Mouse (Mus musculus) G1E (cell line): Measurements from ENCODE around the gene Il17rc. TPM values are rescaled to one million over a fixed set of nuclear protein-coding genes. Genes with fewer than 3 reads are reported as not detected.

Experiments used
- ATAC-seq: 2 replicates; pipeline ENCODE4 v1.8.0; 2016; ENCODE audit warnings: mild to moderate bottlenecking; ENCODE audit not compliant: insufficient number of reproducible peaks, poor library complexity, low FRiP score, severe bottlenecking; ENCODE audit errors: extremely low read depth
- DNase-seq: peaks from one replicate; pipeline ENCODE4 v3.0.0; 2012; ENCODE audit warnings: low spot score
- H3K27me3 ChIP-seq: 2 replicates; pipeline ENCODE4 v1.6.1; 2012; ENCODE audit warnings: mild to moderate bottlenecking, low read length, inconsistent platforms; ENCODE audit not compliant: insufficient read depth
- H3K36me3 ChIP-seq: replicated peaks from 2 replicates; pipeline ENCODE3; 2012; ENCODE audit warnings: mild to moderate bottlenecking, inconsistent platforms
- H3K4me1 ChIP-seq: 2 replicates; pipeline ENCODE4 v1.6.1; 2012; ENCODE audit warnings: low read depth, low read length, inconsistent platforms, mixed read lengths; ENCODE audit not compliant: insufficient read depth
- H3K4me3 ChIP-seq: 2 replicates; pipeline ENCODE4 v1.5.1; 2012; ENCODE audit warnings: low read depth, mild to moderate bottlenecking, inconsistent platforms, low read length, moderate library complexity, mixed read lengths
- H3K9me3 ChIP-seq: replicated peaks from 2 replicates; pipeline ENCODE4 v1.6.1; 2012; ENCODE audit warnings: inconsistent platforms
- CTCF ChIP-seq: IDR thresholded peaks from 2 replicates; pipeline ENCODE4 v1.5.1; 2012; ENCODE audit warnings: low read depth, low read length, inconsistent platforms, mixed read lengths
- GATA1 ChIP-seq: IDR thresholded peaks from 2 replicates; pipeline ENCODE4 v1.6.1; 2012; ENCODE audit warnings: borderline replicate concordance, low read length, inconsistent platforms, mixed read lengths
- GATA2 ChIP-seq: IDR thresholded peaks from 2 replicates; pipeline ENCODE4 v1.6.1; 2012; ENCODE audit warnings: low read depth, low read length, inconsistent platforms, borderline replicate concordance
- POLR2AphosphoS5 ChIP-seq: IDR thresholded peaks from 2 replicates; pipeline ENCODE4 v1.6.1; 2012; ENCODE audit warnings: low read depth, low read length, inconsistent platforms; ENCODE audit not compliant: insufficient replicate concordance
- TAL1 ChIP-seq: conservative IDR thresholded peaks from 2 replicates; pipeline ENCODE4 v1.6.1; 2012; ENCODE audit warnings: low read depth, low read length, inconsistent platforms, mixed read lengths
- polyA plus RNA-seq: library from polyadenylated mRNA; stranded (reverse); fragments of >175 nt; gene quantifications from 2 replicates; pipeline ENCODE4 v1.2.3, GENCODE M21; 2012
- total RNA-seq, 2 experiments: library from RNA; stranded (forward) in 1 of 2; stranded (reverse) in 1 of 2; fragments of 200-1000 nt in 1 of 2; fragments of >200 nt in 1 of 2; fragmentation: Nextera tagmentation in 1 of 2; gene quantifications; 2 replicates each; pipeline ENCODE4 v1.2.3; 2014 to 2017

The Il17rc gene
- total and polyA plus RNA-seq, 3 experiments, result 0.07 TPM; not detected in 2

DNA sequence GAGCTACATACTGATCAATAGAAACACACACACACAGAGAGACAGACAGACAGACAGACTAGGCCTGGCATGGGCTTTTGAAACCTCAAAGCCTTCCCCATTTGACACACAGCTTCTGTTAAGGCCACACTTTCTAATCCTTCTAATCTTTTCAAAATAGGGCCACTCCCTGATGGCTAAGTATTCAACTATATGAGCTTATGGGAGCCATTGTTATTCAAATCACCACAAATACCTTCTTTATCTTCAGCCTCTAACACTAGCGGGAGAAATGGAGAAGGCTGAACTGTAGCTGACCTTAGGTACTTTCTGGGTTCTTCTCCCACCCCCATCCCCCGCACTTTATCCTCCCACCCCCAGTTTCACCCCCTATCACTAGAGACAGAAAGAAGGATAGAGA is 31.6 kb downstream of the Il17rc start:
- H3K27me3 ChIP-seq, result peaks cover 64% of the 10 kb centered on the region
- no peaks in the 10 kb centered on the region for H3K36me3 ChIP-seq
- peaks cover 7% of the 10 kb centered on the region for H3K4me1 ChIP-seq
- TF ChIP-seq GATA1 (no peak), TAL1 (no peak), POLR2AphosphoS5 (no peak), GATA2 (no peak), CTCF (no peak)
- H3K4me3 ChIP-seq, result no peak overlapping the region
- no peak for ATAC-seq
- H3K9me3 ChIP-seq, result no peaks in the 10 kb centered on the region
- no peak for DNase-seq

DNA sequence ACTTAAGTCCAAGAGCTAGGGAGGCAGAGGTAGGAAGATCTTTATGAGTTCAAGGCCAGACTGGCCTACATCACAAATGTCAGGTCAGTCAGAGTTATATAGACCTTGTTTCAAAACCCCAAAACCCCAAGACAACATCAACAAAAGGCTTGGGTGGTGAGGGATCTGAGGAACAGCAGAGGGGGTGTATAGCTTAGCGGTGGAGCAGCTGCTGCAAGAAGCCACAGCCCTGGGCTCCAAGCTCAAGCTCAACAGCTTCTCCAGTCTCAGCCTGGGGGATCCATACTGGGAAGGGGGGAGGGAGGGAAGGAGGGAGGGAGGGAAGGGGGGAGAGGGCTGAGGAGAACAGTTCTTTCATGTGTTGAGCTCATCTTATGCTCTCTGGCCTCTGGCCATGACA is 34.5 kb downstream of the Il17rc start:
- H3K4me3 ChIP-seq, result no peak overlapping the region
- DNase-seq, result no peak
- H3K27me3 ChIP-seq, result peaks cover 57% of the 10 kb centered on the region
- H3K9me3 ChIP-seq, result no peaks in the 10 kb centered on the region
- no peaks in the 10 kb centered on the region for H3K36me3 ChIP-seq
- peaks cover 3% of the 10 kb centered on the region; the same call in 1 of the 2 replicates for H3K4me1 ChIP-seq
- no peak for ATAC-seq
- no peak for TF ChIP-seq CTCF
- no peak for TF ChIP-seq GATA2
- TF ChIP-seq POLR2AphosphoS5, result no peak
- no peak for TF ChIP-seq TAL1
- TF ChIP-seq GATA1, result no peak

DNA sequence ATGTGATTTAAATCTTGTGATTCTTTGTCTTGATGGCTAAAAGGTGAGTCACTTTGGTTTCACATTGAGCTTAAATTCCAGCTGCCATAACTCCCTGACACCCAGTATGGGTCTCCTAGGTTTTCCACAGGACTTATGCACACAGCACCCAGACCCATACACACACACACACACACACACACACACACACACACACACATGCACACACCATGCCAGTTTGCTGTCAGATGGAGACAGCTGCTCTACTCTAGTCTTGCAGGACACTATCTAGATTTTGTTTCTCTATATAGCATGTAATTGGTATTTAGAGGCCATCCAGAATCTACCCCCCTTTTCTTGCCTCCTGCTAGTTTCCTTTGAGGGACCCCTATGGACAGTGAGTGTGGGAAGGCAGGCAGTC is 35.9 kb downstream of the Il17rc start:
- no peak for DNase-seq
- no peak for TF ChIP-seq GATA1
- Histone ChIP-seq H3K36me3 (no peaks in the 10 kb centered on the region), H3K4me3 (no peak overlapping the region), H3K9me3 (no peaks in the 10 kb centered on the region), H3K27me3 (peaks cover 44% of the 10 kb centered on the region), H3K4me1 (no peaks in the 10 kb centered on the region)
- no peak for ATAC-seq

DNA sequence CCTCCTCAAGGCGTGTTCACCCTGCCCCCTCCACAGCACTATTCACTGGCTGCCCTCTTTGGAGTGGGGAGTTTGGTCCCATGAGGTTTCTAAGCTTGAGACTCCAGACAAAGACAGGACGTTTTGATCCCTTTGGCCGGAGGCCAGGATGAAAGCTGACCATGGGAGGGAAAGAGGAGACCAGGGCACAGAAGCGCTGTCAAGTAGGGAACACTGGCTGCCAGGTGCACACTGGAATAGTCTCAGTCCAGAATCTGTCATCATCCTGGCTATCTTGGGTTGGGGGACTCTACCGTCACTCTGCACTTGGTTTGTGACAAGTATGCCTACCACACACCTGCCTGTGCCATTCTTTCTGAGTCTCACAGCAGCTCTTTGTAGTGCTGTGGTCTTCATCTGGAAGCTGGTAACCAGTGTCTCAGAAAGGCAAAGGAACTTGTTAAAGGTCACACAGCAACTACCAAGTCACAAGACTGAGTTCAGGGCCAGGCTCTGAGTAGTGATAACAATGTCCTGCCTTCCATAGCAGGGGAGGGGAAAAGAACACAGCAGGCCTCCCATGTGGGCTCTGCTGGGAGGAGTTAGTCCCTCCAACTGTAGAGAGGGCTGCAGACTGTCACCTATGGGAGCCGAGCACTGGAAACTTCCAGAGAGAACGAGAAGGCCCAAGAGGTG is 37.2 kb downstream of the Il17rc start:
- TF ChIP-seq GATA2 (no peak), POLR2AphosphoS5 (no peak), GATA1 (no peak), CTCF (no peak), TAL1 (no peak)
- no peak overlapping the region for H3K4me3 ChIP-seq
- H3K9me3 ChIP-seq, result no peaks in the 10 kb centered on the region
- H3K27me3 ChIP-seq, result peaks cover 37% of the 10 kb centered on the region
- ATAC-seq, result no peak
- no peaks in the 10 kb centered on the region for H3K4me1 ChIP-seq
- DNase-seq, result no peak
- peaks cover 8% of the 10 kb centered on the region for H3K36me3 ChIP-seq

DNA sequence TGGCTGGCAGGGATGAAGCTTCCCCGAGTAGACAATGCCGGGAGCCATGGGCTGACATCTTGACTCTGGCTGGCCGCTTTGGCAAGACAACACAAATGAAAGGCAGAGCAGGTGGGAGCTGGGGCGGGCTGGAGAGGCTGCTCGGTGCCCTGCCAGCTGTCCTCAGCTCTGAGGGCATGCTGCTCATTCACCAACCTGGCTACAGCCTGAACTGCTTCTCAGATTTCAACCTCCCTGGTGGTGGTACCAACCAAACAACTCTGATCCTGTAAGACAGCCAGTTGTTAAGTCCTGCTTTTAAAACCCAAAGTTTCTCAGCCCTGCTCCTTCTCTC is 37.7 kb downstream of the Il17rc start:
- Histone ChIP-seq H3K9me3 (no peaks in the 10 kb centered on the region), H3K27me3 (peaks cover 34% of the 10 kb centered on the region), H3K4me3 (no peak overlapping the region), H3K4me1 (no peaks in the 10 kb centered on the region), H3K36me3 (peaks cover 13% of the 10 kb centered on the region)
- TF ChIP-seq TAL1 (no peak), CTCF (no peak), GATA2 (no peak), GATA1 (no peak)
- DNase-seq, result no peak
- ATAC-seq, result no peak

DNA sequence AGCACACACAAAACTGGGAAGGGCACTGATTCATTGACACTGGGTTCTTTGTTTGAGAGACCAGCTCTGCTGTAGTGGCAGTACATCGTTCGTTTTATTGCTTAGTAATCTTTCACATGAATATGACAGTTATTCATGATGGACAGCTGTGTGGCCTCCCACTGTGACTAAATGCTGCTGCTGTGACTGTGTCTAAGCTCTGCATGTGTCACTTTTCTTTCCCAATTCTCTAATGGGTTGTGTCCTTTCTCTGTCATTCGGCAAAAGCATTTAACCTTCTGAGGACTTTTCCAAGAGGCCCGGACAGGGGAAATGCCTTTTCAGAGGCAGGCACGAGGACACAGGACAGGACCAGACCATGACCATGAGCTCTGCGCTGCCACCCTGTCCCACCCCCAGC is 42.7 kb downstream of the Il17rc start:
- H3K36me3 ChIP-seq, result peaks cover 63% of the 10 kb centered on the region
- peaks cover 2% of the 10 kb centered on the region; the same call in 1 of the 2 replicates for H3K27me3 ChIP-seq
- no peak for TF ChIP-seq POLR2AphosphoS5
- TF ChIP-seq CTCF, result no peak
- H3K4me1 ChIP-seq, result no peaks in the 10 kb centered on the region
- no peak for DNase-seq
- no peak overlapping the region for H3K4me3 ChIP-seq
- H3K9me3 ChIP-seq, result no peaks in the 10 kb centered on the region
- no peak for ATAC-seq

DNA sequence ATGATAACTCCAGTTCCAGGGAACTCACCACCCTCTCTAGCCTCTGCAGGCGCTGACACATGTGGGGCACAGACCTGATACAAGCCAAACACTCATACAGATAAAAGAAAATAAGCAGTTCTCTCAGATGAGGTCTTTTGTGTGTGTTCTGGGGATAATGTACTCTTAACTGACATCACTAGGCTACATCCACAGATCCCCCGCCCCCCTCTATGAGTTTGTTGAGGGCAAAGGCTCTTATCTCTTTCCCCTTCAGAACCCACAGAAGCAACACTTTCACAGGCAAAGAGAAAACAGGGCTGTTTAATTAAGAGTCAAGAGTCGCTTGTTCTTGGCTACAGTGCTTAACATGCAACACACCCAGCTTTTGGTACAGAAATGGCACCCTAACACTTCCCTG is 43.4 kb downstream of the Il17rc start:
- TF ChIP-seq GATA2 (no peak), GATA1 (no peak), CTCF (no peak), POLR2AphosphoS5 (no peak), TAL1 (no peak)
- H3K9me3 ChIP-seq, result no peaks in the 10 kb centered on the region
- no peaks in the 10 kb centered on the region for H3K27me3 ChIP-seq
- no peak overlapping the region for H3K4me3 ChIP-seq
- DNase-seq (no peak), ATAC-seq (no peak)
- H3K36me3 ChIP-seq, result peaks cover 70% of the 10 kb centered on the region
- no peaks in the 10 kb centered on the region for H3K4me1 ChIP-seq
